Mouse (Mus musculus) spleen, adult 2 months (tissue): ENCODE measurements around the gene Tmem186. TPM values are rescaled to one million over a fixed set of nuclear protein-coding genes. Genes with fewer than 3 reads are reported as not detected.

Experiments
- DNase-seq, 2 experiments: peaks; one replicate each; pipeline versions ENCODE4 v3.0.0 to v3.0.0-alpha.2; 2012 to 2021; ENCODE audit warnings: low spot score in 2 of 2, low read depth in 1 of 2
- H3K27ac ChIP-seq: fragments of 200-500 bp; 2 replicates; pipeline ENCODE4 v1.5.1; 2012; ENCODE audit warnings: low read length, inconsistent platforms; ENCODE audit not compliant: insufficient read depth
- H3K27me3 ChIP-seq: fragments of 200-500 bp; 2 replicates; pipeline ENCODE4 v1.6.1; 2012; ENCODE audit warnings: mild to moderate bottlenecking, moderate library complexity, low read length, inconsistent platforms; ENCODE audit not compliant: control insufficient read depth, insufficient read depth
- H3K36me3 ChIP-seq: fragments of 200-500 bp; 2 replicates; pipeline ENCODE4 v1.6.1; 2012; ENCODE audit warnings: mild to moderate bottlenecking, low read length, inconsistent platforms; ENCODE audit not compliant: control insufficient read depth, insufficient read depth
- H3K4me1 ChIP-seq: fragments of 200-500 bp; 2 replicates; pipeline ENCODE4 v1.6.1; 2011; ENCODE audit warnings: inconsistent platforms; ENCODE audit not compliant: control insufficient read depth, insufficient read depth, insufficient read length
- H3K4me3 ChIP-seq: fragments of 200-500 bp; 2 replicates; pipeline ENCODE4 v1.5.1; 2011; ENCODE audit warnings: mild to moderate bottlenecking, inconsistent platforms; ENCODE audit not compliant: insufficient read depth, insufficient read length; ENCODE audit errors: extremely low read depth
- CTCF ChIP-seq: fragments of 200-500 bp; IDR thresholded peaks from 2 replicates; pipeline ENCODE4 v1.5.1; 2011; ENCODE audit warnings: mild to moderate bottlenecking, inconsistent platforms; ENCODE audit not compliant: insufficient read depth, insufficient read length, insufficient replicate concordance; ENCODE audit errors: extremely low read depth
- POLR2A ChIP-seq: fragments of 200-500 bp; IDR thresholded peaks from 2 replicates; pipeline ENCODE4 v1.6.1; 2011; ENCODE audit warnings: low read depth, low read length, inconsistent platforms
- WGBS: fragments of 180-500 bp; shearing (Covaris S2); methylation state at CpG from one replicate; pipeline ENCODE4 v1.1.7; 2018; 5-methylcytosine and 5-hydroxymethylcytosine counted together
- polyA plus RNA-seq: library from polyadenylated mRNA; depleted of rRNA; stranded (reverse); fragments of >200 nt; gene quantifications from 2 replicates; pipeline ENCODE4 v1.2.3, GENCODE M21; 2012

Tmem186 gene
- polyA plus RNA-seq, 1 experiment, result 9.7 TPM

GRCm38 (mm10) chr16:8667814-8668213 lies 30.3 kb upstream of the Tmem186 start:
- Histone ChIP-seq H3K27ac (no peak overlapping the region), H3K27me3 (no peaks in the 10 kb centered on the region), H3K4me3 (no peak overlapping the region), H3K4me1 (peaks cover 5% of the 10 kb centered on the region), H3K36me3 (no peaks in the 10 kb centered on the region; the same call in 1 of the 2 replicates)
- WGBS, result 89% methylated on average over 4 of the region's 4 CpGs
- no peak for TF ChIP-seq POLR2A
- TF ChIP-seq CTCF, result no peak
- no peak for DNase-seq

GRCm38 (mm10) chr16:8667261-8667660 lies 29.7 kb upstream of the Tmem186 start:
- WGBS, result 80% methylated on average over 7 of the region's 7 CpGs
- Histone ChIP-seq H3K27me3 (no peaks in the 10 kb centered on the region), H3K4me1 (peaks cover 5% of the 10 kb centered on the region), H3K4me3 (no peak overlapping the region), H3K36me3 (no peaks in the 10 kb centered on the region; the same call in 1 of the 2 replicates), H3K27ac (no peak overlapping the region)
- no peak for TF ChIP-seq CTCF
- TF ChIP-seq POLR2A, result no peak
- DNase-seq, result no peak

GRCm38 (mm10) chr16:8666452-8666851 lies 28.9 kb upstream of the Tmem186 start:
- Histone ChIP-seq H3K27ac (no peak overlapping the region; the same call in 1 of the 2 replicates), H3K4me3 (no peak overlapping the region), H3K4me1 (peaks cover 5% of the 10 kb centered on the region), H3K27me3 (no peaks in the 10 kb centered on the region), H3K36me3 (peaks cover 5% of the 10 kb centered on the region; the same call in 1 of the 2 replicates)
- DNase-seq, result no peak
- WGBS, result 34% methylated on average over 2 of the region's 2 CpGs
- no peak for TF ChIP-seq POLR2A
- no peak for TF ChIP-seq CTCF

GRCm38 (mm10) chr16:8665367-8665766 lies 27.9 kb upstream of the Tmem186 start:
- Histone ChIP-seq H3K4me1 (peaks cover 3% of the 10 kb centered on the region; the same call in 1 of the 2 replicates), H3K27ac (no peak overlapping the region), H3K27me3 (no peaks in the 10 kb centered on the region), H3K36me3 (peaks cover 9% of the 10 kb centered on the region), H3K4me3 (no peak overlapping the region)
- WGBS, result 94% methylated on average over 5 of the region's 5 CpGs
- DNase-seq, result no peak
- TF ChIP-seq POLR2A (no peak), CTCF (no peak)

- no peak for DNase-seq
- no peak for TF ChIP-seq CTCF
- TF ChIP-seq POLR2A, result no peak
- Histone ChIP-seq H3K27me3 (no peaks in the 10 kb centered on the region), H3K4me3 (no peak overlapping the region), H3K27ac (no peak overlapping the region), H3K36me3 (peaks cover 11% of the 10 kb centered on the region), H3K4me1 (peaks cover 3% of the 10 kb centered on the region; the same call in 1 of the 2 replicates)
- WGBS, result 92% methylated on average over 24 of the region's 24 CpGs
These were observed 26.4 kb upstream of the Tmem186 start for GRCm38 (mm10) chr16:8663606-8664539.

GRCm38 (mm10) chr16:8663022-8663421 lies 25.5 kb upstream of the Tmem186 start:
- no peaks in the 10 kb centered on the region for H3K27me3 ChIP-seq
- no peak overlapping the region for H3K27ac ChIP-seq
- H3K36me3 ChIP-seq, result peaks cover 11% of the 10 kb centered on the region
- WGBS, result 48% methylated on average over 2 of the region's 2 CpGs
- no peak for DNase-seq
- no peak overlapping the region for H3K4me3 ChIP-seq
- TF ChIP-seq CTCF (no peak), POLR2A (no peak)
- H3K4me1 ChIP-seq, result peaks cover 3% of the 10 kb centered on the region; the same call in 1 of the 2 replicates

- Histone ChIP-seq H3K4me1 (no peaks in the 10 kb centered on the region), H3K4me3 (no peak overlapping the region), H3K27ac (no peak overlapping the region), H3K27me3 (no peaks in the 10 kb centered on the region), H3K36me3 (peaks cover 23% of the 10 kb centered on the region)
- DNase-seq, result no peak
- TF ChIP-seq CTCF (no peak), POLR2A (no peak)
- 97% methylated on average over 4 of the region's 4 CpGs for whole genome bisulfite sequencing
These were observed 21.3 kb upstream of the Tmem186 start for GRCm38 (mm10) chr16:8658764-8659163.
